In genomic region chr2:145675142-145675755, GRCm38 (mm10) we compare ENCODE assay signal across 8 mouse cellular contexts. TPM values are rescaled to one million over a fixed set of nuclear protein-coding genes. Genes with fewer than 3 reads are reported as not detected.
DNase-seq lines count a peak whose midpoint lies in the region; ATAC-seq and TF ChIP-seq lines count a peak whose summit lies in the region.

TSS of gene Rin2 (plus strand) at chr2:145675215.

- 0 out of 2 replicates have a peak, but pooled peaks cover 5% of the 10 kb centered on the region for H3K79me2 ChIP-seq in liver, adult 2 months (ENCODE audit: control insufficient read depth, insufficient read depth, low read length)

- H3K4me3 ChIP-seq in embryonic facial prominence, embryonic 11.5 days (ENCODE audit: low read depth, low read length): peak within 1 kb of the TSS; percentile 66
- peak within 1 kb of the TSS; percentile 77 for H3K4me3 ChIP-seq in liver, adult 2 months (ENCODE audit: insufficient read depth, low read depth, low read length)
- peak within 1 kb of the TSS; percentile 71 for H3K4me3 ChIP-seq in midbrain, postnatal 0 days (ENCODE audit: low read depth, low read length)
- H3K4me3 ChIP-seq in thymus, adult 2 months (ENCODE audit: control insufficient read depth, insufficient read depth, low read length): peak within 1 kb of the TSS; percentile 58

- H3K9ac ChIP-seq in embryonic facial prominence, embryonic 11.5 days (replicated peaks; ENCODE audit: low read length): peak within 1 kb of the TSS; percentile 77
- H3K9ac ChIP-seq in liver, adult 2 months (ENCODE audit: low read depth, low read length): peak within 1 kb of the TSS; percentile 77
- peak within 1 kb of the TSS; percentile 63 for H3K9ac ChIP-seq in midbrain, postnatal 0 days (replicated peaks; ENCODE audit: low read length, poor library complexity, severe bottlenecking)

- no peaks in the 10 kb centered on the region for H3K36me3 ChIP-seq in embryonic facial prominence, embryonic 11.5 days (replicated peaks; ENCODE audit: control insufficient read depth, insufficient read depth, low read depth, low read length)
- no peaks in the 10 kb centered on the region for H3K36me3 ChIP-seq in liver, adult 2 months (ENCODE audit: control insufficient read depth, insufficient read depth, low read length)
- H3K36me3 ChIP-seq in midbrain, postnatal 0 days (ENCODE audit: insufficient read depth, low read length): no peaks in the 10 kb centered on the region
- H3K36me3 ChIP-seq in thymus, adult 2 months (ENCODE audit: control insufficient read depth, insufficient read depth, low read length): no peaks in the 10 kb centered on the region

- H3K27ac ChIP-seq in embryonic facial prominence, embryonic 11.5 days (replicated peaks; ENCODE audit: low read depth, low read length): peak within 1 kb of the TSS; percentile 70
- peak within 1 kb of the TSS; percentile 87 for H3K27ac ChIP-seq in liver, adult 2 months (replicated peaks; ENCODE audit: insufficient read depth, low read depth, low read length)
- H3K27ac ChIP-seq in midbrain, postnatal 0 days (ENCODE audit: low read depth, low read length): peak within 1 kb of the TSS; percentile 43; the same call in 1 of the 2 replicates
- no peak within 1 kb of the TSS for H3K27ac ChIP-seq in thymus, adult 2 months (ENCODE audit: control insufficient read depth, insufficient read depth, low read length)

- H3K4me2 ChIP-seq in embryonic facial prominence, embryonic 11.5 days (ENCODE audit: low read depth, low read length): peak within 1 kb of the TSS; percentile 88
- H3K4me2 ChIP-seq in midbrain, postnatal 0 days (ENCODE audit: low read depth, low read length, poor library complexity, severe bottlenecking): peak within 1 kb of the TSS; percentile 99

- peak; percentile 58 to 63 for DNase-seq in right cerebral cortex, postnatal 10 days (ENCODE audit: low spot score in 2 of 2)
- DNase-seq in right cerebral cortex, postnatal 36 days (ENCODE audit: low spot score in 2 of 2): no peak
- peak; percentile 90 for DNase-seq in embryonic facial prominence, embryonic 11.5 days (ENCODE audit: low spot score)
- peak; percentile 67 to 71 for DNase-seq in heart, adult 9 months (ENCODE audit: low spot score in 2 of 2)
- peak; percentile 78 to 85 for DNase-seq in kidney, adult 8-10 months
- peak; percentile 79 for DNase-seq in liver, adult 2 months (ENCODE audit: extremely low read depth, low read depth, low spot score)
- DNase-seq in midbrain, postnatal 0 days (ENCODE audit: low spot score): peak; percentile 64
- peak; percentile 57 for DNase-seq in thymus, adult 2 months

- under 1% methylated on average over 32 of the region's 33 CpGs for WGBS in embryonic facial prominence, embryonic 11.5 days
- WGBS in liver, adult 2 months: 1% methylated on average over 33 of the region's 33 CpGs
- WGBS in midbrain, postnatal 0 days: under 1% methylated on average over 31 of the region's 33 CpGs
- under 1% methylated on average over 33 of the region's 33 CpGs for WGBS in thymus, adult 2 months

- TF ChIP-seq CTCF in liver, adult 2 months (IDR thresholded peaks at IDR 0.05; ENCODE audit: low read depth, low read length): no peak
- no peak for TF ChIP-seq CTCF in midbrain, postnatal 0 days (IDR thresholded peaks at IDR 0.05)
- no peak for TF ChIP-seq CTCF in thymus, adult 2 months (IDR thresholded peaks at IDR 0.05; ENCODE audit: borderline replicate concordance, control insufficient read depth, extremely low read depth, insufficient read depth, low read length, poor library complexity)

- ATAC-seq in embryonic facial prominence, embryonic 11.5 days (replicated peaks; ENCODE audit: insufficient number of reproducible peaks, low FRiP score, low TSS enrichment, low read depth): peak; percentile 87
- peak; percentile 43 for ATAC-seq in midbrain, postnatal 0 days (ENCODE audit: low FRiP score)

- H3K9me3 ChIP-seq in embryonic facial prominence, embryonic 11.5 days (replicated peaks; ENCODE audit: control insufficient read depth, low read length): no peaks in the 10 kb centered on the region
- H3K9me3 ChIP-seq in midbrain, postnatal 0 days (ENCODE audit: low read length): no peaks in the 10 kb centered on the region

- TF ChIP-seq POLR2A in liver, adult 2 months (IDR thresholded peaks at IDR 0.05; ENCODE audit: extremely low read depth, insufficient read depth, low read length): no peak
- no peak for TF ChIP-seq POLR2A in thymus, adult 2 months (IDR thresholded peaks at IDR 0.05; ENCODE audit: control insufficient read depth, extremely low read depth, insufficient read depth, low read length, poor library complexity)

- H3K27me3 ChIP-seq in embryonic facial prominence, embryonic 11.5 days (ENCODE audit: control insufficient read depth, insufficient read depth, low read length): no peaks in the 10 kb centered on the region
- H3K27me3 ChIP-seq in liver, adult 2 months (ENCODE audit: control insufficient read depth, insufficient read depth, low read length): no peaks in the 10 kb centered on the region
- no peaks in the 10 kb centered on the region for H3K27me3 ChIP-seq in midbrain, postnatal 0 days (ENCODE audit: insufficient read depth, low read length)
- no peaks in the 10 kb centered on the region; the same call in 1 of the 2 replicates for H3K27me3 ChIP-seq in thymus, adult 2 months (ENCODE audit: control insufficient read depth, insufficient read depth, low read length)

- H3K4me1 ChIP-seq in embryonic facial prominence, embryonic 11.5 days (ENCODE audit: control insufficient read depth, insufficient read depth, low read length): no peaks in the 10 kb centered on the region
- peaks cover 16% of the 10 kb centered on the region for H3K4me1 ChIP-seq in liver, adult 2 months (ENCODE audit: control insufficient read depth, insufficient read depth, low read length)
- no peaks in the 10 kb centered on the region for H3K4me1 ChIP-seq in midbrain, postnatal 0 days (ENCODE audit: insufficient read depth, low read length)
- peaks cover 5% of the 10 kb centered on the region for H3K4me1 ChIP-seq in thymus, adult 2 months (replicated peaks; ENCODE audit: control insufficient read depth, insufficient read depth, low read length)

RNA-seq across cellular contexts. Expression of gene Rin2, which starts in this region (rescaled TPM):
- 21.1 and 23.4 TPM in 2 replicates for polyA plus RNA-seq in embryonic facial prominence, embryonic 11.5 days (2014; fragmentation: Nextera tagmentation; extraction: Ambion mirVana)
- total RNA-seq in liver, adult 2 months (2014; rRNA removed): 10.9 and 12.0 TPM in 2 replicates
- polyA plus RNA-seq in liver, adult 2 months (2012; rRNA removed): 3.3 and 3.4 TPM in 2 replicates
- 18.0 and 19.5 TPM in 2 replicates for total RNA-seq in midbrain, postnatal 0 days (2014; rRNA removed)
- 10.5 and 10.6 TPM in 2 replicates for polyA plus RNA-seq in midbrain, postnatal 0 days (2015; fragmentation: Nextera tagmentation; extraction: Ambion mirVana)
- polyA plus RNA-seq in thymus, adult 2 months (2012; rRNA removed): 3.9 and 5.4 TPM in 2 replicates

Comparison
In these comparisons a context has a peak if more than half of its experiments do, and no peak if none do; other contexts are left out.
1. DNase-seq: peak in right cerebral cortex, postnatal 10 days (2 of 2), embryonic facial prominence, embryonic 11.5 days (single experiment), heart, adult 9 months (2 of 2), kidney, adult 8-10 months (2 of 2), liver, adult 2 months (single experiment), midbrain, postnatal 0 days (single experiment) and thymus, adult 2 months (single experiment); none in right cerebral cortex, postnatal 36 days (0 of 2).
2. Peak in every context shown above with its lines, with median percentiles within 50 percentile points of each other: H3K4me3 ChIP-seq and H3K9ac ChIP-seq.